Mouse (Mus musculus) monocyte, adult 2 months (primary cell): ENCODE measurements around the gene Itpr1.

ENCODE experiments used
- DNase-seq, 2 experiments: peaks; one replicate each; pipeline ENCODE4 v3.0.0; 2022; ENCODE audit warnings: low spot score in 2 of 2, low read depth in 1 of 2

Gene Itpr1

GRCm38 (mm10) chr6:108213481-108214293 lies 791 bp downstream of the Itpr1 start:
- no peak for DNase-seq

- no peak for DNase-seq
These were observed 1.5 kb downstream of the Itpr1 start for GRCm38 (mm10) chr6:108214294-108214925.

- no peak for DNase-seq
These were observed 3.2 kb downstream of the Itpr1 start for GRCm38 (mm10) chr6:108216091-108216490.

GRCm38 (mm10) chr6:108216832-108217231 lies 3.9 kb downstream of the Itpr1 start:
- DNase-seq: no peak

GRCm38 (mm10) chr6:108217987-108218386 lies 5.1 kb downstream of the Itpr1 start:
- DNase-seq: no peak

GRCm38 (mm10) chr6:108222435-108222834 lies 9.5 kb downstream of the Itpr1 start:
- DNase-seq: no peak

- DNase-seq: no peak
These were observed 10.0 kb downstream of the Itpr1 start for GRCm38 (mm10) chr6:108222875-108223274.

- DNase-seq: no peak
These were observed 11.5 kb downstream of the Itpr1 start for GRCm38 (mm10) chr6:108224361-108224760.

GRCm38 (mm10) chr6:108225027-108225426 lies 12.1 kb downstream of the Itpr1 start:
- no peak for DNase-seq

GRCm38 (mm10) chr6:108226230-108226629 lies 13.3 kb downstream of the Itpr1 start:
- DNase-seq: no peak

GRCm38 (mm10) chr6:108227461-108227860 lies 14.6 kb downstream of the Itpr1 start:
- no peak for DNase-seq

GRCm38 (mm10) chr6:108228048-108228447 lies 15.2 kb downstream of the Itpr1 start:
- DNase-seq: no peak

- no peak for DNase-seq
These were observed 15.7 kb downstream of the Itpr1 start for GRCm38 (mm10) chr6:108228601-108229000.

- no peak for DNase-seq
These were observed 17.7 kb downstream of the Itpr1 start for GRCm38 (mm10) chr6:108230608-108231007.

GRCm38 (mm10) chr6:108231892-108232710 lies 19.2 kb downstream of the Itpr1 start:
- no peak for DNase-seq

- no peak for DNase-seq
These were observed 20.2 kb downstream of the Itpr1 start for GRCm38 (mm10) chr6:108233070-108233469.

GRCm38 (mm10) chr6:108234536-108234935 lies 21.6 kb downstream of the Itpr1 start:
- DNase-seq: no peak

- no peak for DNase-seq
These were observed 22.8 kb downstream of the Itpr1 start for GRCm38 (mm10) chr6:108235680-108236123.

- DNase-seq: no peak
These were observed 23.6 kb downstream of the Itpr1 start for GRCm38 (mm10) chr6:108236411-108236921.

GRCm38 (mm10) chr6:108236996-108237395 lies 24.1 kb downstream of the Itpr1 start:
- no peak for DNase-seq

- DNase-seq: no peak
These were observed 24.7 kb downstream of the Itpr1 start for GRCm38 (mm10) chr6:108237585-108237984.
